Mouse (Mus musculus): ENCODE results near the gene Grb10.

The Grb10 gene

DNA sequence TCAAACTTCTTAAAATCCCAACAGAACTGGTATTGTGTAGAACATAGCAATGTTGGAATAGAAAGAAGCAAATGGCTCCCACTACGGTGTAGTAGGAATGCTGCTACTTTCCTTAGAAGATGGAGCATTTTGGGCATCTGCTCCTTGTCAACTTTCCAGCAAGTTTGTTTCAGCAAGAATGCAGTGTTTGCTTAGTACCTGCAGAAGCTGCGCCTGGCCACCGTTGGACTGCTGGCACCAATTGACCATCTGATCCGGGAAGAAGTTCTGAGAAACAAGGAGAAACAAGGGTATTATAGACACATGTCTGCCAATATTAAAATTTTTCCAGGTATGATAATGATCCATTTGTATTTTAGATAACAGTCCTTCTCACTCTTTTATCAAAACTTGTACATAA, 92.7 kb downstream of the Grb10 start:
- DNase-seq (ENCODE audit: low spot score), result no peak

DNA sequence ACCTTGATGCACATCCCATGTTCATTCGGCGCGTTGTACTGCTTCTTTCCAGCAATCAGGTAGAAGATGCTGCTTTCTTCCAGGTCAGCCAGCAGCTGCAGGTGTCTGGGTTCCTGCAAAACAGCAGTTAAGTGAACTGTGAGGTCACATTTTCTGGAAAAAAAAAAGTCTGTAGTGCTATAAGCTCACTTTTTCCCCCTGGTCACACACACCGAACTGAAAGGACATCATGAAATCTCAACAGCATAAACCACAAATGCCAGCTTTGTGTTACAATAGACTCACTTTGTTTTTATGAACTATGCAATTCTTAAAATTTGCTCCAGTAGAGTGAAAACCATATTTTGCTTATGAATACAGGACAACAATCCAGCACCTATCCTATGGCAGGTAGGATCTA, 93.7 kb downstream of the Grb10 start:
- no peak for DNase-seq (ENCODE audit: low spot score)

DNA sequence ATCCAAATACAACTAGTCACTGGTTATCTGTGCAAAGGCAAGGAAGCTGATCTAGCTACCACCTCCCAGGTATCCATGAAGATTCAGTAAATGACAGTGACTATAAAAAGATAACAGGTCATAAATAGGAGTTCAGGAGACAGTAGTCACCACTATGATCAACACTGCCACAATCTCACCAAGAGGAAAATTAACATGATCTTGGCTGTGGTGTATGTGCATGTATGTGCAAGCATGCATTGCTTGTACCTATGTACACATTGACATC, 94.5 kb downstream of the Grb10 start:
- DNase-seq (ENCODE audit: low spot score), result no peak

DNA sequence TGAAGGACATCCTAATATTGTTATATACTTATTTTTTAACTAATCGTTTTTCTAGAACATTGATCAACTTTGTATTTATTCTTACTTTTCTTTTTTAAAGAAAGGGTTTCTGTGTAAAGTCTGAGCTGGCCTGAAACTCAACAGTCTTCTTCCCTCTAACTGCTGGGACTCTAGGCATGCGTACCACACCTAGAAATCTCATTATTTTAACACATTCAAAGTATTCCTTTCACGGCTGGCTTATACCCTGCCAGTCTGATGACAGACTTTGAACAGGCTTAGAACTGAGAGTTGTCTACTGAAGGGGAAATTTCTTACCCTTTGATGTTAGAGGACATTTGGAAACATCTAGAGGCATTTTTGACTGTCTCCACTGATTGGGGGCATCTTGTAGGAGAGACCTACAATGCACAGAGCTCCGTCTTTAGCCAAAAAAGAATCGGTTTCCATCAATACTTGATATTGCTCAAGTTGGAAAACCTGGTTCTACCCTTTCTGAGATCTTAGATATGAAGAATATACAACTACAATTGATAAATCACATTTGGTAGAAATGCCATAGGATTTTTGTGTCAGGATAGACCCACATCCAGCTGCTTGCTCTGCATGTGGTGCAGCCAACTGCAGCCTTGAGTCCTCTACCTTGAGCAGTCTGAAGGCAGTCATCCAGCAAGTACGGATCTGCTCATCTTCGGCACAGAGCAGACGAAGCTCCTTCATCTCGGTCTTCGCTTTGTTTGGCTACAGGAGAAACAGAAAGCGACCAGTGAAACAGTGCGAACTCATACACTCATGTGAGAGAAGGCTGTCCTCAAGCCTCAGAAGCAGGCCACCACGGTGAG, 95.0 kb downstream of the Grb10 start:
- no peak for DNase-seq (ENCODE audit: low spot score)

DNA sequence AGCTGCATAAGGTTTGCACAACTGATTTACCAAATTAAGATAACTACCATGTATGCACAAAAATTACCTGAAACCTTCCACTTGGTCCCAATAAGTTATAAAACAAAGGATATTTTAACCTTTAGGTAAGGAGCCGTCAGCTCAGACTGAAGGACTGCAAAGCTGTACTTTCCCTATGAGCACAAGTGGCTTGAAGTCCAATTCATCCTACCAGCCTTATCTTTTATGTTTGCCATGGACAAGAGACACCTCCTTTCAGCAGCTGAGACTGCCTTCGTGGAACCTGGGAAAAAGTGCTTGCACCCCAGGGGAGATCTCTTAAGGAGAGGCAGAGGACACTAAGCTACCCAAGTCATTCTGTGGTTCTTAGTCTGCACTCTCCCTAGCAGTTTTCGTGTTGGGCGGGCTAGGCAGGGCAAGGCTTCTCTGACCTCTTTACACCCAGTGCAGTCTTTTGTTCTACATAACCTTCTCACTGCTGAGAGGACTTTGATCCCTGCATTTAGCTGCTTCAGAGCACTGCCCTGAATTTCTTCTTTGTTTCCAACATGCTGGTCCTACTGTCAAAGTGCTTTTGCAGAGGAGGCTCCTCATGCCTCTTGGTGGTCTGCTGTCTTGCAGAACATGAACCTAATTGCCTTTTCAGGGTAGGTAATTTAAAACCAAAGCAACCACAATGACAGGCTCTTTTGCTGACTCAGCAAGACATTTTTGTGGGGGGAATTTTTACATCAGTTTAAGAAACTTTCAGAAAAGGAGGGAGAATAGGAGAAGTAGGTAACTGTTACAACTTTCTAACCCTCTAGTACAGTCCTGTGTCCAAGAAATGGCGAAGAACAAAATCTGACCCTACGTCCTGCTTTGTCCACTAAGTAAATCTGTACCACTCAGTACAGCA, 95.9 kb downstream of the Grb10 start:
- DNase-seq (ENCODE audit: low spot score), result no peak

DNA sequence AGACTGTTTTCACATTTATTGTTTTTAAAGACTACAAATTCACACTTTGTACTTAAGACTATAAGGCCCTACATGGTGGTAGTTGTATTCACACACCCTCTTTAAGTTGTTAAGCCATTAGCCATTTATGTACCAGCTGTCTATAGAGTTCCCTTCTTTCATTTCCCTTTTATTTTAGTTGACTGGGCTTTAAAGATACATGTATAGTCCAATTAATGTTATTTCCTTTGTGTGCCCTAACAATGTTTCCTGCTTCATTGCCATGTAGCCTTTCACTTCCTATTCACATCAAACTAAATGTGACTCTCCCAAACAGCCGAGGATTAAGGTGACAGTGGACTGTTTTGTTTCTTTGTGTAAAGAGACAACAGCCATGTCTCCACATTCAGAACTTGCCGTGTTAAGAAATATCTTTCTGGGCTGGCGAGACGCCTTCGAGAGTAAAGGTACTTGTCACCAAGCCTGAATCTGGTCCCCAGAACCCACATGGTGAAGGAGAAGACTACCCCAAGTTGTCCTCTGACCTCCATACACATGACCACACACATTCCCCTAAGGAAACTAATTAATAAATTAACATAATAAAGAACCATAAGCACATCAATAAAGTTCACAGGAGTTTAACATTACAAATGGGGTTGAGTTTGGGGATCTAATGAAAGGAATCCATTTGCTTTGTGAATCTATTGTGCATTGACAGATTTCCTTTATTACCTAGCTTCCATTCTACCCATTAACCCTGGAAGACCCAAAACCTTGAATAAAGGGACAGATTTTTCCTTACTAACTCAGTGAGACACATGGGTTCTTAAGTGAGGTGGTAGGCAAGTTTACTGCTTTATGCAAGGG, 97.4 kb downstream of the Grb10 start:
- no peak for DNase-seq (ENCODE audit: low spot score)

DNA sequence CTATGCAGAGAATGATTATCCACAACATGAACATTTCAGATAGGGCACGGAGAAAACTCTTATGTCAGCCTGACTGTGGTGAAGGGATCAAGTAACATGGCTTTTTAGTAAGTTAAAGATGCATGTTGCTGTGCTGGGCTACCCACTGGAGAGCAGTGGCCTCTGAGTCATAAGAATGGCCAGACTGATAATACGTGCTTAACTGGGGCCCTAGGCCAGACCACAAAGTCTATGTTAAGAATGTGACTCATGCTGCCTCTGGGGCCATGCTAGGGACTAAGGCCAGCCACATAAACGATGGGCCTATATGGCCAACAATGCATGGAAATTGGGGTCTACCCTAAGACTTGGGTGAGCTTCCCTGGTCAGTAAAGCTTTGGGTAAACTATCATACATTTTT, 98.9 kb downstream of the Grb10 start:
- no peak for DNase-seq (ENCODE audit: low spot score)

DNA sequence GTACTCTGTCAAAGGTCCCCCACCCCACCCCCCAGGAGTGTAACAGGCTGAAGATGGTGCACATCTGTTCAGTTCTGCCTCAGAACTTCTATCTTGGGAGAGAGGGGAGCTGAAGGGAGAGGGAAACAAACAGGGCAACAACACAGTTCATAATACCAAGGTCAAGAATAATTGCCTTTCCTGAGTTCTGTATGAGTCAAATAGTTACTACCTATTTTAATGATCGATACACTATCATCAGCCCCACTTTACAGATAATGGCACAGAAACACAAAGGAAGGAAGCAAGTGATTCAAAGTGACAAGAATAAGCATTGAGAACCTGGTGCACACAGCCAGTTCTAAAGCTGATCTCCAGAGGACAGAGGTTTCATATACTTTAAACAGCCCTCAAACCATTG, 99.9 kb downstream of the Grb10 start:
- no peak for DNase-seq (ENCODE audit: low spot score)

DNA sequence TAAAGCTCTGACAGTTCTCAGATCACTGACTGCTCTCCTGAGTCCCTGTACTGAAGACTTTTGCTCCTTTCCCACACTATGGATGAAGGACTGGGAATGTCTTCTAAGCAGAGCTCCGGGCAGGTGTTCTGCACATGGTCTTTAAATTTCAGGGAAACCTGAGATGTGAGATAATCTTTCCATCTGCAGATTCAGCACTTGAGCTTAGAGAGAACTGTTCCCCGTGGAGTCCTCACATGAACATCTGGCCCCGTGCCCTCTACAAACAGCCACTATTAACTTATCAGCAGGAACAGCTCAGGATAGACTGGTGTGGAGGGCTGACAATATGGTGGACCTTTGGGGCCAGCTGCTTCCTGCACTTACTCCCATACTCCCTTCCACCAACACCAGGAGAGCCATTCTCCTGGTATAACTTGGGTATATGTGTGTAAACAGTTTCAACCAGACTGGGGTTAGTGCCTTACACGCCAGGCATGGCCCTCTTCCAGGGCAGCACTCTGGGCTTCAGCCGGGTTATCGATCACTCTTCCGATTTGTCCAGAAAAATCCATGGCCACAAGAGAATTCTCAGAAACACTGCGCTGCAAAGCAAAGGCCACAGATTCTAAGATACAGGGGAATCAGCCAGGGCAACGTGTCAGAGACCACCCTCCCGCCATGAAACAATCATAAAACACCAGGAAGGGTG, 101.0 kb downstream of the Grb10 start:
- DNase-seq (ENCODE audit: low spot score), result no peak

DNA sequence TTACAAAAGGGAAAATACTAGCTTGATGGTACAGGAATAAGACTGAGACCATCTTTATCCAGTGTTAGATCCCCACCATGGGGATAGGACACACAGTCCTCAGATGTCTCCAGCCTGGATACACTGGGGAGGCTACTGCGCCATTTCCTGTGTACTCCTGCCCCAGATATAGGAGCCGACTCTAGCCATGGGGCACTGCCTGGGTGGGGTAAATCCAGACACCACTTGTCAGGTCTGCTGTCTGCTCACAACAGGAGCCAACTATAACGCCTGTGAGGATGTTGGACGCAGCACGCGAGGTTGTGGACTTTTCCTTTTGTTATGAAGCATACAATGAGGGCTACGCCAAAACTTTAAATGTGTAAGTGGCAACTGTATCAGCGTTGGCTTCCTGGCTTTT, 103.7 kb downstream of the Grb10 start:
- DNase-seq (ENCODE audit: low spot score), result no peak

DNA sequence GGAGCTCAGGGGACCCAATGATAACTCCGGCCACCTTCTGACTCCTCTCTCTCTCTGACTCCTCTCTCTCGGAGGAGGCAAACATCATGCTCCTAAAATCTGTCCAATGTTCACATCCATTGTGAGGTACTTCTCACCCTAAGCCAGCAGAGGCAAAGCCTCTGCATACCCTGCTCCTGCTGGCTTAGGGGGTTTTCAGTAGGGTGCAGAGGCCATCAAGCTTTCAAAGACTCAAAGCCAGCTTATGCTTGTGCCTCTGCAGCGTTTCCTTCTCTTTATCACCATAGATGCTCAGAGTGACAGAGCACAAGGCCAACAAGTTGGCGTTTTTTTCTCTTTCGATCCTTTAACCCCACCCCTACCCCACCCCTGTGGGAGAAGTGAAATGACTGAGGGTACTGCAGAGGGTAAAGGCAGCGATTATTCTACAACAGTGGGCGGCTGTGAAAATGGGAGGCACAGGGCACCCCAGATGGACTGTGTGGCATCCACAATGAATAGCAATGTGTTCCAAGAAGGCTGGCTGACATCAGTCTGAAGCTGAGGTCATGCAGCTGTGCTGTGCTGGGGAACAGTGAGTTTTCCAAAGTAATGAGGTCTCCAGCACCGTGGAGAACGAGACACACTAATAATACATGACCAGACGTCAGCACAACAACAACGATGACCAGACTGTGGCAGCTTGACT, 106.2 kb downstream of the Grb10 start:
- DNase-seq (ENCODE audit: low spot score), result no peak

DNA sequence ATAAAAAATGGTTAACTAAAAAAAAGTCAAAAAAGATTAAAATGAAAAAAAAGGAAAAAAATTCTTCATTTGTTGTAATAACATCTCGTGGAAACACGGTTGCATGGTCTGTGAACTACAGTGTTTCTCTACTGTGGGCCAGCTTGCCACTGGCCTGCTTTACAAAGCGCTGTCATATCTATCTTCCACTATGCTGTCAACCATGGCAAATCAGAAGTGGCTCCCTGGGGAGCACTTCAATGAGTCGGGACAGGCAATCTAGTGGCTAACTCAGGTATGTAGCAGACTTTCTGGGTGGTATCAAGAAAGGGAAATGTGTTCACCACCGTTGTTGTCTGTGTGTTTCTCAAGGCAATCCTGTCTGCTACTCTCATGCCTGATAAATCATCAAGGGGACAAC, 106.8 kb downstream of the Grb10 start:
- no peak for DNase-seq (ENCODE audit: low spot score)

DNA sequence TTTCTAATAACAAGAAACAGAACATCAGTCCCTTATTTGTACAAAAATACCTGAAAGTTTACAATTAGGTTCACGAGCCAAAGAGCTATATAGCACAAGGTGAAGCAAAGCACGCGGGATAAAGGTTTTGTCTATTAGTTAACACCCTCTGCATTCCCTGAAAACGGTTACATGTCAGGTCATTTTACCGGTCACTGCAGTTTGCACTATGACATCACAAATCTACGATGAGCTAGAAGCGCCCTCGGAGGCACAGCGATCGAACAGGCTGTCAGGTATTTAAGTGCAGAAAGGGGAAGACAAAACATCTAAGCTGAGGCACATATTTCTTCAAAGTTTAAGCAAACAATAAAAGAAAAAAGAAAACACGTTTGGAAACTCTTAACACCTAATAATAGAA, 108.0 kb downstream of the Grb10 start:
- no peak for DNase-seq (ENCODE audit: low spot score)

DNA sequence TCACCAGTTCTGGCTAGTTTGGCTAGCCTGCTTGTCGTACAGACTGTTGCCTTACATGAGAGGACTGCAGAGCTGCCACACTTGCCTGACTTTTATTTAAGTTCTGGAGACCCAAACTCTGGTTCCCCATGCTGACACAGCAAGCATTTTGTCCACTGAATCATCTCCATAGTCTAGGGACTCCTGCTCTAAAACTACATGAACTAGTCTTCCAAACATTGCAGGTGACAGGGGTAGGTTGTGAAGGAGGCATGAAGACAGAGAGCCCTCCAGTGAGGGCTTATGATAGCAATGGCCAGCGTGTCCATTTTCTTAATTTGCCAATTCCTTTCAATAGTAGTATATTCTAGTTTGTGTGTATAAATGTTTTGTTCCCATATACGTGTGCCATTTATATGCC, 109.4 kb downstream of the Grb10 start:
- no peak for DNase-seq (ENCODE audit: low spot score)

DNA sequence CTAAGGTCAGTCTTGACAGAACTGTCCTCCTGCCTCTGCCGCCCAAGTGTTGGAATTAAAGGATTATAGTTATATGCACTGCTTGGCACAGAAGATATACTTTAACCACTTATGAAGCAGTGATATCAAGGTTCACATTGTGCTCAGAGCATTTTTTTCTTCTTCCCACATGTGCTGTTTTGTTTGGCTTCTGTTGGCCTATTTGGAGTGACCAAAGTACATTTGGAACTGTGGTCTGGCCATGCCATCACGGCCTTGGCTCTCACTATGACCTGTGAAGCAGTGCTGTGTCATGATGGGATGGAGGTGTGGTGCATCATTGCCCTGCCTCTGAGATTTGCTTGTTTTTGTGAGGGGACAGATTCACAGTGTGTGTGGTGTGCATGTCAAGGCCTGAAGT, 109.9 kb downstream of the Grb10 start:
- DNase-seq (ENCODE audit: low spot score), result no peak

DNA sequence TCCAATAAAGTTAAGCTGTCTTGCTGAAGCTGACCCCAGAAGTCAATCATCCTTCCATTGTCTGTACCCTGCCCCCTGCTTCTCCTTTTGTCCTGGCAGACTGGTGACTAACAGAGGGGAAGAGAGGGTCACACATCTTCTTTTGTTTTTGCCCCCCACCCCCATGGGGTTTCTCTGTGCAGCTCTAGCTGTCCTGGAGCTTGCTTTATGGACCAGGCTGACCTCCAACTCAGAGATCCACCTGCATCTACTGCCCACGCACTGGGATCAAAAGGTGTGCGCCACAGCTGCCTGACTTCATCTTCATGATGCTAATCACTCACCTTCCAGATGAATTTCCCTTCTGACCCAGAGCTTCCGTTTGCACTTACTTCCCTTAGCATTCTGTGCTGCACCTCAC, 114.6 kb downstream of the Grb10 start:
- DNase-seq (ENCODE audit: low spot score), result no peak

DNA sequence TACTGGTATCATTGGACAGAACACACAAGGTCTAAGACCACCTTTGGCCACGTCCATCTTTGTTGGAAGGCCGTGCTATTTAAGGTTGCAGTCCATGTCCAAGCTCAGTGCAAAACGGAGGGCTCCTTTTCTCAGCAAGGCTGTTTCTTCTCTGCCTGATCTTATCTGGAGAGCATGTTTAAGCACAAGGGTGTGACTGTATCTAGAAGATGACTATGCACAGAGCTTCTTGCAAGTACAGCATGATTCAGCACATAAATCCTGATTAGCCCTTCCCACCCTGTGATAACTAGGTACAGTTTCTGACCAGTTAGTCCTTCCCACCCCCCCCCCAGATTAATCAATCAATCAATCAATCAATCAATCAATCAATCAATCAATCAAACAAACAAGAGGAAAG, 115.1 kb downstream of the Grb10 start:
- DNase-seq (ENCODE audit: low spot score), result no peak

DNA sequence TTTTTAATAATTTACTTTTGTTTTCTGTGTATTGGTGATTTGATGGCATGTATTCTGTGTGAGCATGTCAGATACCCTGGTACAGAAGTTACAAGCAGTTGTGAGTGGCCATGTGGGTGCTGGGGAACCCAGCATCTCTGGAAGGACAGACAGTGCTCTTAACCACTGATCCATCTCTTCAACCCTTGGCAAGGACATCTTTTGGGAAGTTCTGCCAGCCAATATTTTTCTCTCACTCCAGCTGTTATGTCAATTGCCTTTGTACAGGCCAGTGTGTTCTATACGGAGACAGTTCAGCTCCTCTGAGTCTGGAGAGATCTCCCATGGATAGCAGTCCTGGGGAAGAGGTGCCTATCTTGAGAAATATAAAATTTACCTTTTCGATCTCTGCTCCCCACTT, 116.4 kb downstream of the Grb10 start:
- DNase-seq (ENCODE audit: low spot score), result no peak

DNA sequence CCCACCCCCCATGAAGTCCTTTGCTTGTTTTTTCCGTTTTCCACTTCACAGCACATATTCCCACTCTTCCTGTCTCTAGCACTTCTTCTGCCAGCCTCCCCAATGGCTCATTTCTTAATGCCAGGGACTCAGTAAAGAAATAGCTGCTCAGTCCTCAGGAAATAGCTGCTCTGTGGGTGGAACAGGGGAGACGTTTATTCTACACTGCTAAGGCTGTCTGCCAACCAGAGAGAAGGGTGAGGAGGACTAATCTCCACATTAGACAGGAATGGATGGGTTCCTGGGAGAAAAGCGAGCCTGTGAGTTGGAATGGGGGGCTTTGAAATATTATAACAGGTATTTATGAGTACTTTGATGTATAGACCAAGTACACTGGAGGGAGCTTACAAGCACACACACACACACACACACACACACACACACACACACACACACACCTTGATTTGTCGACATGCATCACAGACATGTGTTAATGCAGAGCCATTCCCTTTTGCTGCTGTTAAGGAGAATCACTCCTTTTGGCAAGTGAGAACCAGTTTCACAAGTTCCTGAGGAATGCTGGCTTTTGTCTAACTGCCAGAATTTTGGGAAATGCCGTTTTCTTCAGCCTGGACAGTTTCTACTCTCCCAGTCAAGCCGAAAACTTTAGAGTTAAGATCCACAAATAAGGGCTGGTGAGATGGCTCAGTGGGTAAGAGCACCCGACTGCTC, 130.6 kb downstream of the Grb10 start:
- DNase-seq (ENCODE audit: low spot score), result no peak

DNA sequence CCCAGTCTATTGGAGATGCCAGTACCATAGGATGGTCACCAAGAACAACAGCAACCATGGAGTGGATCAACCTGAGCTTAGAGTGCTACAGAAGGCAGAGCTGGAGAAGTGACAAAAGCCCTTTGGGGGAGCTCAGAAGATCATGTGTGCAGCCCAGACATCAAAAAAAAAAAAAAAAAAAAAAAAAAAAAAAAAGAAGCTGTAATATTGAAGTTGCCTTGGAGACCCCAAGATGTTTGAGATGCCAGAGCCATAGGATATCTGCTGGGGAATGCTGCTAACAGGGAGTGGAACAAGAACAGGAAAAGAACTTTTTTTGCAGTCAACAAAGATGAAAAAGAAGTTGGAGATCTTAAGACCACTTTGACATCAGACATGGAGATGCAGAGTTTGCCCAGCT, 133.0 kb downstream of the Grb10 start:
- DNase-seq (ENCODE audit: low spot score), result no peak

DNA sequence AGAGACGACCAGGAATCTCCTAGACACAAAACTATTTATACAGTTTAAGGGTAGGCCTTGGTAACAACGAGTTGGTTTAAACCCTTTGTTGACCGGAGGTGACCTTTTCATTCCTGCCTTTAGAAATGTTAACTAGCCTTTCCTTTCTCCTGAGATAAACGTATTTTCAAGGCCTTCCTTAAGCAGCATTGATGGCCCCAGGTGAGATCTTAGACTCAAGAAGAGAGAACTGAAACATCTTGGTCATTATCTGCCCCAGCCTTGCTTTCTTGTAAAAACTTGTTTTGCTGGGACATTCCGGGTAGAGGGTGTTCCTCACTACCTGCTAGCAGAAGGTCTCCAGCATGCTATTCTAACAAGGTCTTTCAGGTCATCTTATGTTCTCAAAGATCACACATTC, 133.5 kb downstream of the Grb10 start:
- DNase-seq (ENCODE audit: low spot score), result no peak

Data from testis, postnatal 14 days (tissue).